Mouse (Mus musculus) thymus, adult 18-20 months (tissue): ENCODE results near the gene 5330417C22Rik.
"Not testable (repeated sequence)": the region's sequence is repeated elsewhere in the genome, so short reads cannot be mapped to it uniquely, and the experiment has no call there.

Experiments used
- DNase-seq, 2 experiments: peaks; one replicate each; pipeline ENCODE4 v3.0.0; 2022; ENCODE audit warnings: mixed read lengths in 2 of 2

5330417C22Rik gene

DNA sequence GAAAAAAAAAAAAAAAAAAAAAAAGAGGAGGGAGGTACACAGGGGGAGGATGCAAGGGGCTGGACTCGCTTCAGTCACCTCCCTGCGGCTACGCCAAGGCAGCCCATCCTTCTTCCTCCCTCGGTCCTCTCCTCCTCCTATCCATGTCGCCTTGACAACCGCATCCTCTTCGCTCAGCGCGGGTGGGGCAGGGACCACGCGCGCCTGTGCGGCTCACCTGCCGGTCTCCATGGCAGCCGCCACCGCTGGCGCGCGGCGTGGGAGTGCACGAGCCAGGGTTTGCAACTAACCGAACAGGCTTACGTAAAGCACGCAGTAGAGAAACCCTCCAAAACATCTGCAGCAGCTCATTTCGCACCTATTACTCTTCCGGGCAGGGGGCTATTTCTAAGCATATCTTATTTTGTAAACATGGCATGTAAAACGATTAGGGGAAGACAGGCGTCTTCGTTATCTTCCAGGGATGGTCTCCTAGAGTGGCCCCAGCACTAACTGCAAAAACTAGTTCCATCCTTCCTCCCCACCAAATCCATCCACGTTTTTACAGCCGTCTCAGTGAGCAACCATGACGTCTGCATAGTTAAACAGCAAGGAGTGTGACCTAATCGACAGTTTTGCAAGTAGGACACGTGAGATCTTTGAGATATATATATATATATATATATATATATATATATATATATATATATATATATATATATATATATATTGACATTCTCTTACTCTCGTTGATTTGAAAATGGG, at the start of gene 5330417C22Rik:
Gene 5330417C22Rik, minus strand, starts transcription at position 20 of the 744 bp plus-strand sequence.
- peak; percentile 28 to 61 for DNase-seq

DNA sequence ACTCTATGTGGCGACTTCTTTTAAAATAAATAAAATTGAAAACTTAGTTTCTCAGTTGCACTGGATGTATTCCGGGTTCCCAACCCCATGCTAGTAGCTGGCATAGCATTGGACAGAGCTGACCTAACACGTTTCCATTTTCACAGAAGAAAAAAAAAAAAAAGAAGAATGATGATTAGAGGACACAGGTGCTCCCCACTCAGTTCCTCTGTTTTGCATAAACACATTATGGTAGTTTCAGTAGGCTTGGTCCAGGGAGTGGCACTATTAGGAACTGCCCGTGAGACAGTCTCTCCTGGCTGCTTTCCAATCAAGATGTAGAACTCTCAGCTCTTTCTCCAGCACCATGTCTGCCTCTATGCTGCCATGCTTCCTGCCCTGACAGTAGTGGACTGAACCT, 48.2 kb upstream of the 5330417C22Rik start:
- DNase-seq = no peak

DNA sequence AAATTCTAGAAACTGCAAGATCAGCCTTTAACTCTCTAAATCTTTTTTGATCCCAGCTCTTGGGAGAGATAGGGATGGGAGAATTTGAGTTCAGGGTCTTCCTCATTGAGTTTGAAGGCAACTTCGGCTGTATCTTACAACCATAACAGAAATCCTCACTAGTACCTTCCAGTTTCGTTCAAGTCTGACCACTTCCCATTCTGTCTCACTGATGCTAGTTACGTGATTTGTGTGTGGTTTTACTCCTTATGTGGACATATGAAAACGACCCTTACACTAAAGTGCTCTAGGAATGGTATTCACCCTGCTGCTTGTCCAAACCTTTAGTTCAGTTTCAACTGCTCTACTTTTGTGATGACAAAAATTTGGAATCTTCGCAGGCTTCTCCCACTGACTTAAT, 37.7 kb upstream of the 5330417C22Rik start:
- DNase-seq = no peak

DNA sequence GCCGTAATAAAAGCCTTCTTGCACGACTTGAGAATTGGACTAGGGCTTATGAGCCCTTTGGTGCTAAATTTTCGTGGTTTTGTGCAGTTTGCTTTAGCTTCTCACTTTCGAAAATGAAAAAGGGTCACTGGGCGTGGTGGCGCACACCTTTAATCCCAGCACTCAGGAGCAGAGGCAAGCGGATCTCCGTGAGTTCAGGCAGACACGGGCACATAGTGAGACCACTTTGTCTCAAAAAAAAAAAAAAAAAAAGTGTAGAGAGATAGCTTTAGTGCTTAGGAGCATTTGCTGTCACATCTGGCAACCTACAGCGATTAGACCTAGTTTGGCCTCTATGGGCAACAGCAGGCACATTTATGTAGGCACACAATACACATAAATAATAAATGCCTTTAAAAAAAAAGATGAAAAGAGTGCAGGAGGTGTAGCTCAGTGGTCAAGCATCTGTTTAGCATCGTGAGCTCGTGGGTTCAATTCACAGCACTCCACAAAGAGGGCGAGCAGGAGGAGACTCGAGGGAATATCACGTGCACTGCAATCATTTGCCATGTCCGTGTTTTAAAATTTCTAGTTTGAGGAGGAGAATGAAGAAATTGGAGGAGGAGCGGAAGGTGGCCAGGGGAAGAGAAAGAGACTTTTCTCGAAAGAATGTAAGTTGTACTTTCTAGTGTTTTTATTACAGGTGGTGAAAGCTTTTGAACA, 36.1 kb upstream of the 5330417C22Rik start:
- DNase-seq = no peak

DNA sequence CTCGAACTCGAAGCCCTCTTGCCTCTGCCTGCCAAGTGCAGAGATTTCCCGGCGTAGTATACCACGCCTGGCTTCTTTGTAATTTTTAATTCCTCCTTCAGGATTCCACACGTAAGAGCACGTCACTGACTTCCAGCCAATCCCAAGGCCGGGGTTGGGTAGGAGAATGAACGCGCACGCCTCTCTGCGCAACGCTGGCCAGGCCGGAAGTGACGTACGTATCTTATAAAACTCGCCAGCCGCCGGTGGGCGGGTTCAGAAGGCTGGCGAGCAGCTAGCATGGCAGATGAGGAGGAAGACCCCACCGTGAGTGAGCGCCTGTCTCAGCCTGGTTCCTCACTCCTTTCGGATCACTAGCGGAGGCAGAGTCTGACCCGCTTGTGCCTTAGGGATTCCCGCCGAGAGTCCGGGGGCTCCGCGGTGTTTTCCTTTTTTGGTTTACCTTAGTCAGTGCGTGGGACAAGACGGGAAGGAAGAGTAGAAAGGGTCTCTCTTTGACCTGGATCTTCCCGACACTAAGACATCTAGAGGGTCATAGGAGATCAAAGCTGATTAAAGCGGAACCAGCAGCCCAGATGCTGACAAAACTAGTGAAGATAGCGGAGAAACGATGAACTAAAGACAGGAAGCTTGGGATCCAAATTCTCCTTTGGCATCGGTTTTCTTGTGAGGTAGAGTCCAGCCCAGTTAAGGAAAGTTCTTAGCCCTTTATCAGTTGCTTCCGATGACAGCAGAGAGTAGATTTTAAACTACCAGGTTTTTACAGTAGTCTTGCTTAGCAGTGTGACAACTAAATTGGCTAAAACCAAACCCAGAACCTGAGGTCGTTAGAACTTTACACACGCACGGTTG, 35.3 kb upstream of the 5330417C22Rik start, which contains the start of gene Taf13:
Gene Taf13, plus strand, starts transcription at position 256 of the 852 bp plus-strand sequence.
- peak; percentile 94 to 95 for DNase-seq

DNA sequence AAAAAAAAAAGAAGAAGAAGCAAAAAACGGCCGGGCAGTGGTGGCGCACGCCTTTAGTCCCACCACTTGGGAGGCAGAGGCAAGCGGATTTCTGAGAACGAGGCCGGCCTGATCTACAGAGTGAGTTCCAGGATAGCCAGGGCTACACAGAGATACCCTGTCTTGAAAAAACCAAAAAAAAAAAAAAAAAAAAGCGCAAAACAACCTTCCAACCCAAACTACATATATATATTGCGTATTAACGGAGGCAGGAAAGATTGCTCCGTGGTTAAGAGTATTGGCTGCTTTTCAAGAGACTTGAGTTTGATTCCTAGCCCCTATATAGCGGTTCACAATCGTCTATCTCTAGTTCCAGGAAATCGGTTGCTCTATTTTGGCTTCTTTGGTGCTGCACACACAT, 34.5 kb upstream of the 5330417C22Rik start:
- no peak for DNase-seq

DNA sequence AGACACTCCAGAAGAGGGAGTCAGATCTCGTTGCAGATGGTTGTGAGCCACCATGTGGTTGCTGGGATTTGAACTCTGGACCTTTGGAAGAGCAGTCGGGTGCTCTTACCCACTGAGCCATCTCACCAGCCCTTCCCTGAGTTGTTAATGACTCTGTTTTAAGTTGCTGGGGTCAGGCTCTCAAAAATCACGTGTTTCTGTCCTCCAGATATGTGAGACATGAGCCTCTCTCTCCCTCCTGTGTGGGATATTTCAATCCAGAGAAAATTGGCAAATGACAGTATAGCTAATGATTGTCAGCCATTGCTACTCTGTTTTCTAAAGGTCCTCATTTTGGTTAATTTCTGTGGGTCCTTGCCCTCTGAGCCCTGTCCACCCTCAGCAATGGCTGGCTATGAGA, 33.3 kb upstream of the 5330417C22Rik start:
- DNase-seq = not testable (repeated sequence)

DNA sequence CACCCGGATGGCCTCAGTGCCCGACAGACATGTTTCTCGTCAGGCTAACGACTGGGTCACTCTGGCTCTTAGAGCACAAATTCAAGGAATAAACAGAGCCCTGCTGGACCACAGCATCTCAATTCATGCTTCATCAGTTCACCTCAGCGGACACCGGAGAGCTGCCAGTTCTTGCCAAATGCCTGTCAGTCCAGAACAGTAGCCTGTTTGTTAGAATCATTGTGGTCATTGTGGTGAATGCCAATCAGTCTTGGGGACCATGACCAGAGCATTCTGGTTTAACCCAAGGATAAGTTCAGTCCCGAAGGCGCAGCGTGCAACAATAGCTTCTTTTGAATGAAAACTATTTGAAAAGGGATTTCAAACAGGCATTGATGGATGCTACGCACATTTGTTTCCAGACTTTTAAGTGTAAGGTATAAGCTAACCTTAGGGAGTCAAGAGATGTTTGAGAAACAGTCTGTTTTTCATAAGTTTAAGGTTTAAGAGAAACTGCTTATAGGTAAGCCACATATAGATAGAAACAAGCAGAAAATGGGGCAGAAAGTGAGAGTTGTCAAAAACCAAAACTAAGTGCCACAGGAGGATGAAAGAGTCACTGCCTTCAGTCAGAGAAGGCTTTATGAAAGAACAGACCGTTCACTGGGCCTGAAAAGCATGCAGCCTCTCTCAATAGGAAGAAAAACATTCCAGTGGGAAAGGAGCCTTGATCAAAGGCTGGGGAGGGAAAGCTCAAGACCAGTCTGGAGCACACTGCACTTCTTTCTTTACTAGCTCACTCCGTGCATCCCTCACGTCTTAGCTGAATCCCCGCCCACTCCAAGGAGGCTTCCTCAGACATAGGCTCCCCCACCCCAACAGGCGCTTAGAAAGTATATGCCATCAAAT, 31.9 kb upstream of the 5330417C22Rik start:
- DNase-seq = no peak

DNA sequence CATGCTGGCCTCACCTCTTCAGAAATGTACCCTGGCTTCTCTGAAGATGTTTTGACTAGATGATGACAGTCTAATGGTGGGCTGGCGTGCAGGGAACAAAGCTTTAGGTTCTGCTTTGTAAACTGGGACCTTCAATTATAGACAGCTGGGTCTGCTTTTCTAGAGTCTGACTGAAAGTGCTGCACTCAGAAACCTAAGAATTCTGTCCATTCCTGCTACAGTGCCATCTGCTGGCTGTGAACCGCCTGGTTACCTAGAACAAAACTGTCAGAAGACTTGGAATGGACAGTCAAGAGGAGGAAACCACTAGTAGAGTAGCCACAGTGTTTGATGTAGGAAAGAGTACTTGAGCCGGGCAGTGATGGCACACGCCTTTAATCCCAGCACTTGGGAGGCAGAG, 27.0 kb upstream of the 5330417C22Rik start:
- DNase-seq = peak; percentile 47 to 69

DNA sequence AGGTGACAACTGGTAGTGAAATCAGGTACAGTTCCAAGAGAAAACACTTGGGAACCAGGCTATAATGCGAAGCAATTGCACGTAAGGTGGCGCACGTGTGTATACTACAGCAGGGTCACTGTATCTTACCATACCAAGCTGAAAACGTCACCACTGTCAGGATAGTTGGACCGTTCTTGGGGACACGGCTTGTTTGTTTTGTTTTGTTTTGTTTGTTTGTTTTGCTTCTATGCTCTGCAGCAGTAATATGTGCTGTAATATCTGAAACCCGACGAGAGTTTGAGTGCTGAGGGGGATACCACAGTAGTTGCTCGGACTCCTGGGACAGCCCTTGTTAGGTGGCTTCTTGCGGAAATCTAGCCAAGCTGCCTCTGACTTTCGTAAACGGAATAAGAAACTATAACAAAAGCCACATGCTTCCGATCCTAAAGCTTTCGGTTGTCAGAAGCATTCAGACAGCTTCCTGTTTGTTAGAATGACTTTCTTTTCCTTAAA, 26.5 kb upstream of the 5330417C22Rik start:
- peak in 1 of 2 experiments; percentile 20 for DNase-seq

DNA sequence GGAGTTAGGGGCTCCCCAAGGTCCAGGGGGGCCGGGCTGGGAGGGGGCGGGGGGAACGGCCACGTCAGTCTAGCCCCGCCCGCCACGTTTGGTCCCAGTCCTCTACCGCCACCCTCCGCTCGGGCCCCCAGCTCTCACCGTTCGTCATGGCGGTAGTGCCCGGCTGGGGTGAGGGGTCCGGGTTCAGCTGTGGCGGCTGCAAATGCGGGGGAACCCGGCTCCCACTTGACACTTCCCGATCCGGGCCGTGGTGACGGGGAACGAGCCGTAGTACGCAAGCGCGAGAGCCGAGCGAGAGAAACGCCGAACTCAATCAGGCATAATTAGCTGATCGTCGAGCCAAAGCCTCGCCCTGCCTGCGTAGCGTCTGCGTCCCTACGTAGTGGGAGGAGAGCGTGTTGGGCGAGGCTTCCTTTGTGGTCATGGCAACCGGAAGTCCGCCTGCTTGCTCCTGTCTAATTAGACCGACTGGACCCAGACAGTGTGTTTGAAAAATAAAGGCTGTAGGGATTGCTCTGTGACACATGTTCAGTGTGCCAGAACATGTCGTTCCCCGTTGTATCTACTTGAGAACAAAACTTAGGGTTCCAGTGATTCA, 25.9 kb upstream of the 5330417C22Rik start, which contains the start of gene Tmem167b:
Gene Tmem167b, minus strand, starts transcription at position 334 of the 598 bp plus-strand sequence.
- DNase-seq = peak; percentile 94 to 96

DNA sequence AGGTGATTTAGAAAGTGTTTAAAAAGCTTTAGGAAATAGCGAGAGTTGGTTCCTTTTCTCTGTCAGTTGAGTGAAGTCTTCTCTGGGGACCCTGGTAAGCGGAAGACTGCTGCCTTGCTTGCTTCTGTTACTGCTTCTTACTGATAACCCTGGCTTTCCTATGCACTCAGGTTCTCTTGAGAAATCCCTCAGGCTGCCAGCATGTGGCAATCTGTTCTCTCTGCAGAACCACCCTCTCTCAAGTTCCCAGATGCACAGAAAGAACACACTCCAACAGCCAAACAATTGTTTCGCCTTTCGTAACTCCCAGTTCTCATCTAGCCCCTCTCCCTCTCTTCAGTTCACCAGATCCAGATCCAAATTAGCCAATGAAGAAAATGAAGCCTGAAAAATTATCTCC, 21.6 kb upstream of the 5330417C22Rik start:
- no peak for DNase-seq

DNA sequence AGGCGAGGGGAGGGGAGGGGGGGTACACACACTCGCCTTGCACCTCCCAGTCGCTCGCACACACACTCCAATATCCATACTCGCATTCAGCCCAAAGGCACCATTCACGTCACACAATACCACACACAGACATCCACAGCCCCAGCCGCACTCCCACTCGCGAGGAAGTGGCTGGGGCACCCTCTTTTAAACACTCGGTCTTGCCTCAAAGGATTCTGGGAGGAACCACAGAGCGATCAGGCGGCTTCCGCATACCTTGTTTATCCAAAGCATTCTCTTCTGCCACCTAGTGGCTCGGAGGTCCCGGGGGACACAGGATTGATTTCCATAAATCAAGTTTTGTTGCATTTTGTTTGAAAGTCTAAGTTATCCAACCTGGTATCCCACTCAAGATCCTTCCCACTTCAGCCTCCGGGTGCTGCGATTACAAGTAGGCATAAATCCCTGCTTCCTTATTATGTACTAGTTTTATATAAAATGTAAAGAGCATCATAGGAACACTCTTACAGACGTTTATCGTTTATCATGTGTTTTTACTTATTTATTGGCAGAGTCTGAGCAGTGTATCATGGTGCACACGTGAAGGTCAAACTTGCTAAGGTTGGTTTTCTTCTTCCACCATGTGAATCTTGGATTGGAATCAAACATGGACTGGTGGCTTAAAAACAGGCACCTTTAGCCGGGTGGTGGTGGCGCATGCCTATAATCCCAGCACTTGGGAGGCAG, 18.4 kb upstream of the 5330417C22Rik start:
- DNase-seq = peak; percentile 88 to 93

DNA sequence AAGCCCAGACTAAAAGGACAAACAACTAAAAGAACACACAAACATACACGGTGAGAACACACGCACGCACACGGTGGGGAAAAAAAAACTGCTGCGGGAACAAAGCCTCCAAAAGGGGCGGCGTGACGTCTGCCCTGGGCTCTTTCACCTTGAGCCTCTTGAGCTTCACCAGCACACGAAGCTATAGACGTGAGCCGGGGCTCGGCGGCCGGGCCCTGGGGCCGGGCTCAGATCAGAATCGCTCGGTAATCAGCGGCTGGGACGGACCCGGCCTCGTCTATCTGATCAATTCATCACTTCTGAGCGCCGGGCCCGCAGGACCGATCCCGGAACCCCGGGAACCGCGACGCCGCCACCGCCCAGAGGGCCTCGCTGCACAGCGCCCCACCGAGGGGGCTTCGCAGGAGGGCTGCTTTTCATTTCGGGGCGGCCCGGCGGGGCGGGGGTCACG, 17.8 kb upstream of the 5330417C22Rik start:
- DNase-seq = no peak

DNA sequence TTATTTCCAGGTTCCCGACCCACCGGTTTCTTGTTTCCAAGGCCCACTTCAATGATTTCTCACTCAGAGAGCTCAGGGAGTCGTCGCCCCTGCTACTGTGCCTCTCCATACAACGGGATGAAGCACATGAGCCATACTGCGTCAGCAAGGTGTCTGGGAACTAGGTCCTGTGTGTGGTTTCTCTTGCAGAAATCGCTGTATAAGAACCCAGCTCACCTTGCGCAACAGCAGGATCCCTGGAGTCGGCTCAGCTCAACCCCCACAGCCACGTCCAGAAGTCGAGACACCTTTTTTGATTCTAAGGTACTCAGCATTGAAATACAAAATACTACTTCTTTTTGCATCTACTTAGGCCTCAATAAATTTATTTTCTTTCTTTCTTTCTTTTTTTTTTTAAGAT, 6.0 kb upstream of the 5330417C22Rik start:
- no peak for DNase-seq

DNA sequence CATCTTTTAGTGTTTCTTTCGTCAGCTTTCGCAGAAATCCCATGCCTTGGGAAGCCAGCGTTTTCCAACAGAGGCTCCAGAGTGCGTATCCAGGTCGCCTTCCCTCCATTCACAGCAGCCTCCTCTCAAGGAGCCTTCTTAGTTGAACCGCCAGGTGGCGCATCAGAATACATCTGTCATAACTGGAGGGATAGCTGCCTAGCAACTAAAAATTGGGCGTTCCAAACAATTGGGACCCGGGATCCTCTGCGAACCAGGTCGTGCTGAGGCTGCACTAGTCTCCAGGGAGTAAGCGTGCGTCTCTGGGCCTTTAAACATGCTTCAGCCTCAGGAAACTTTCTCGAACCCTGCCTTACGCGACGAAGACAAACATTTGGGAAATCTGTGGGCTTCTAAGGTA, 967 bp upstream of the 5330417C22Rik start:
- DNase-seq = peak; percentile 37 to 52

DNA sequence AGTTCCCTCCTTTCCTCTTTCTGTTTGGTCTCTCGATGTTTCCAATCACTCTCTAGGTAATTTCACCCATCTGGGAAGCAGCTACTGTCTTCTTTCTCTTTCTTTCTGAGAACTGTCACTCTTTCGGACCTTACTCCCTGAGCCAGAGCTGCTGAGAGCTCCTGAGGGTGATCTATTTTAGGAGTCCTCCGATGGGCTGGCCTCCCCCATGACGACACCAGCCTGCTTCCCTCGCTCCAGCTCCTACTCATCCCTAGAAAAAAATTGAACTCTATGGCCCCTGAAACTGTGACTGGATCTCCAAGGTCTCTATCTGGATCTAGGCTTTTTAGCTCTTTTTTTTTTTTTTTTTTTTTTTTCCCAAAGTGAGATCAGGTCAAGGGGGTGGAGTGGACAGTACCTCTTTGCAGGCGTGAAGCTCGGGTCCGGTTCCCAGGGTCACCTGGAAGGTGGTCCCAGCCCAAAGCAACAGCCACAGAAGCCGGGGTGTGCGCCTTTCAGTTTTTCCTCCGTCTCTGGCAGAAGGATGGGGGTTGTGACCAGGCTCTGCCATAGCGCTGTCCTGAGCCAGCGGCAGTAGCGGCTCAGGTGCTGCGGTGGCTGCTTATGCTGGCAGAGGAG, 330 bp downstream of the 5330417C22Rik start:
- DNase-seq = no peak

DNA sequence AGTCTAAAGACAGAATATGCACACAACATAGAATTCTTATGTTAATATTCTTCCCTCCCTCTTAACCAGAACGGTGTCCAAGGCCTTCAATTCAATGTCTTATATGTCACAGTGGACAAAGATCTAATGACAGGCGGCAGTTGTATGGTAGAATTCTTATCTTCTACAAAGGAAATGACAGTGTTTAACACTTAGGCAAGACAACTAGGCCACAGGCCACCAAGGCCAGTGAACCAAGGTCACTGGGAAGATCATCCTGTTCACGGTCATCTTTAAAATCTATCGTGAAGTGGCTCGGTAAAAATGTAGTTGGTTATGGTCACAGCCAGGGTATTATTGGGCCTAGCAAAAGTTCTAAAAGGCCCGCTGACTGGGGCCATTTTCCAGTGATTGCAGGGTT, 2.4 kb downstream of the 5330417C22Rik start, which contains the start of gene 1700013F07Rik:
Gene 1700013F07Rik, plus strand, starts transcription at position 200 of the 400 bp plus-strand sequence.
- DNase-seq = no peak

DNA sequence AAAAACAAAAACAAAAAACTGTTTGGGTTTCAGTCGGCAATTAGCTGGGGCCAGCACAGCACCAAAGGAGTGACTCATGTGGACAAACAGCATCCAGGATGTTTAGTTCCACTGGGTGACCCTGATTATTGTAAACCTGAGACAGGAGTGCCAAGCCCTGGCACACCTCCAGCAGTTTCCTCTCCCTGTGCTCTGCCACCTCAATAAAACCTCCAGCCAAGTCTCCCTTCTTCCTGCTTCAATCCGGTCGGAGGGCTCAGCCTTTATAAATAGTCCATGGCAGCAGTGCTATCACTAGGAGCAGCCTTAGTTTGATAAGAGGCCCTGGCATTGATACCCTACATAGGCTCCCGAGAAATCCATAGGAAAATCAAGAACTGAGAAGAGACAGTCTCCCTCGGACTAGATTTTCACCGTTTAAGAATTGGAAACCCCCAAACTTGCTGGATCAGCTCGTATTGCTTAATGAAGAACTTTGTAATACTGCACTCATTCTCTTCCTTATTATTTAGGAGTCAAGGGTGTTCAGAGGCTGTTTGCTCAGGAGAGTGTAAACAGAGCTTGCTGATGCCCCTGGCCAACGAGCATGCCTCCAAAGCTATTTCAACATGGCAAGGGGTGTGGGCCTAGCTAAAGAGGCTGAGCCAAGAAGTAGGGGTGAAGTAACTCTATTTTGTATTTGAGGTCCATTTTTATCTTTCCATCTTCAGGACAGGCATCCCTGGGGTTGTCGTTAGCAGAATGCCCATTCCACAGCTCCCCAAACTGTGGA, 3.0 kb downstream of the 5330417C22Rik start:
- no peak for DNase-seq
